Mouse (Mus musculus): ENCODE data around the gene Dhx16. TPM values are rescaled to one million over a fixed set of nuclear protein-coding genes. Genes with fewer than 3 reads are reported as not detected.

Dhx16 gene
- polyA plus RNA-seq, 1 experiment from 2014 or later = 70.4 TPM

GRCm38 (mm10) chr17:35870884-35871696 lies 8.5 kb upstream of the Dhx16 start:
- peaks cover 4% of the 10 kb centered on the region; the same call in 1 of the 2 replicates for H3K27me3 ChIP-seq (replicated peaks; ENCODE audit: control insufficient read depth, insufficient read depth, low read length)
- H3K9me3 ChIP-seq (ENCODE audit: control insufficient read depth, low read length) = peaks cover 4% of the 10 kb centered on the region; the same call in 1 of the 2 replicates
- peak overlapping the region; percentile 59 for H3K4me3 ChIP-seq (ENCODE audit: low read depth, low read length)
- H3K9ac ChIP-seq (ENCODE audit: low read depth, low read length) = no peak overlapping the region; the same call in 1 of the 2 replicates
- peaks cover 49% of the 10 kb centered on the region for H3K4me1 ChIP-seq (replicated peaks; ENCODE audit: control insufficient read depth, insufficient read depth, low read length)
- 51% methylated on average over 8 of the region's 8 CpGs for WGBS
- ATAC-seq (replicated peaks; ENCODE audit: low FRiP score) (no peak), DNase-seq (ENCODE audit: low spot score) (no peak)
- H3K27ac ChIP-seq (ENCODE audit: low read depth, low read length) = peak overlapping the region; percentile 82
- peaks cover 4% of the 10 kb centered on the region; the same call in 1 of the 2 replicates for H3K36me3 ChIP-seq (ENCODE audit: control insufficient read depth, insufficient read depth, low read length)
- H3K4me2 ChIP-seq = peak overlapping the region; percentile 97

GRCm38 (mm10) chr17:35873774-35874519 lies 5.7 kb upstream of the Dhx16 start:
- Histone ChIP-seq H3K4me2 (peak overlapping the region; percentile 38), H3K27me3 (replicated peaks; ENCODE audit: control insufficient read depth, insufficient read depth, low read length) (no peaks in the 10 kb centered on the region), H3K36me3 (ENCODE audit: control insufficient read depth, insufficient read depth, low read length) (peaks cover 4% of the 10 kb centered on the region; the same call in 1 of the 2 replicates), H3K4me1 (replicated peaks; ENCODE audit: control insufficient read depth, insufficient read depth, low read length) (peaks cover 37% of the 10 kb centered on the region), H3K4me3 (ENCODE audit: low read depth, low read length) (no peak overlapping the region), H3K9me3 (ENCODE audit: control insufficient read depth, low read length) (peaks cover 4% of the 10 kb centered on the region; the same call in 1 of the 2 replicates), H3K9ac (ENCODE audit: low read depth, low read length) (peak overlapping the region; percentile 40; the same call in 1 of the 2 replicates), H3K27ac (ENCODE audit: low read depth, low read length) (peak overlapping the region; percentile 28; the same call in 1 of the 2 replicates)
- peak; percentile 60 for ATAC-seq (replicated peaks; ENCODE audit: low FRiP score)
- peak; percentile 85 for DNase-seq (ENCODE audit: low spot score)
- WGBS = 20% methylated on average over 21 of the region's 21 CpGs

- Histone ChIP-seq H3K4me2 (no peak overlapping the region), H3K36me3 (ENCODE audit: control insufficient read depth, insufficient read depth, low read length) (peaks cover 4% of the 10 kb centered on the region; the same call in 1 of the 2 replicates), H3K4me1 (replicated peaks; ENCODE audit: control insufficient read depth, insufficient read depth, low read length) (peaks cover 29% of the 10 kb centered on the region), H3K27me3 (replicated peaks; ENCODE audit: control insufficient read depth, insufficient read depth, low read length) (no peaks in the 10 kb centered on the region), H3K4me3 (ENCODE audit: low read depth, low read length) (no peak overlapping the region), H3K27ac (ENCODE audit: low read depth, low read length) (no peak overlapping the region), H3K9ac (ENCODE audit: low read depth, low read length) (no peak overlapping the region), H3K9me3 (ENCODE audit: control insufficient read depth, low read length) (peaks cover 4% of the 10 kb centered on the region; the same call in 1 of the 2 replicates)
- 92% methylated on average over 6 of the region's 6 CpGs for WGBS
- DNase-seq (ENCODE audit: low spot score) (no peak), ATAC-seq (replicated peaks; ENCODE audit: low FRiP score) (no peak)
Observed at GRCm38 (mm10) chr17:35874721-35875120, 4.9 kb upstream of the Dhx16 start.

GRCm38 (mm10) chr17:35882924-35883323 lies 3.3 kb downstream of the Dhx16 start:
- Histone ChIP-seq H3K9me3 (ENCODE audit: control insufficient read depth, low read length) (no peaks in the 10 kb centered on the region), H3K36me3 (ENCODE audit: control insufficient read depth, insufficient read depth, low read length) (peaks cover 48% of the 10 kb centered on the region), H3K27me3 (replicated peaks; ENCODE audit: control insufficient read depth, insufficient read depth, low read length) (no peaks in the 10 kb centered on the region), H3K27ac (ENCODE audit: low read depth, low read length) (no peak overlapping the region), H3K9ac (ENCODE audit: low read depth, low read length) (no peak overlapping the region), H3K4me2 (no peak overlapping the region), H3K4me1 (replicated peaks; ENCODE audit: control insufficient read depth, insufficient read depth, low read length) (peaks cover 8% of the 10 kb centered on the region), H3K4me3 (ENCODE audit: low read depth, low read length) (no peak overlapping the region)
- WGBS = 94% methylated on average over 17 of the region's 17 CpGs
- DNase-seq (ENCODE audit: low spot score) (no peak), ATAC-seq (replicated peaks; ENCODE audit: low FRiP score) (no peak)

GRCm38 (mm10) chr17:35883777-35884176 lies 4.2 kb downstream of the Dhx16 start:
- no peak for ATAC-seq (replicated peaks; ENCODE audit: low FRiP score)
- Histone ChIP-seq H3K27ac (ENCODE audit: low read depth, low read length) (no peak overlapping the region), H3K9me3 (ENCODE audit: control insufficient read depth, low read length) (no peaks in the 10 kb centered on the region)

GRCm38 (mm10) chr17:35887725-35888124 lies 8.1 kb downstream of the Dhx16 start:
- Histone ChIP-seq H3K4me2 (no peak overlapping the region), H3K9ac (ENCODE audit: low read depth, low read length) (no peak overlapping the region), H3K36me3 (ENCODE audit: control insufficient read depth, insufficient read depth, low read length) (peaks cover 67% of the 10 kb centered on the region), H3K27ac (ENCODE audit: low read depth, low read length) (no peak overlapping the region), H3K27me3 (replicated peaks; ENCODE audit: control insufficient read depth, insufficient read depth, low read length) (no peaks in the 10 kb centered on the region), H3K9me3 (ENCODE audit: control insufficient read depth, low read length) (no peaks in the 10 kb centered on the region), H3K4me3 (ENCODE audit: low read depth, low read length) (no peak overlapping the region), H3K4me1 (replicated peaks; ENCODE audit: control insufficient read depth, insufficient read depth, low read length) (no peaks in the 10 kb centered on the region)
- no peak for DNase-seq (ENCODE audit: low spot score)
- no peak for ATAC-seq (replicated peaks; ENCODE audit: low FRiP score)
- 97% methylated on average over 11 of the region's 17 CpGs for WGBS

More at GRCm38 (mm10) chr17:35883777-35884176, 4.2 kb downstream of the Dhx16 start:
- WGBS = 93% methylated on average over 14 of the region's 14 CpGs
- no peak overlapping the region for H3K4me2 ChIP-seq
- H3K27me3 ChIP-seq (replicated peaks; ENCODE audit: control insufficient read depth, insufficient read depth, low read length) = no peaks in the 10 kb centered on the region
- no peak for DNase-seq (ENCODE audit: low spot score)
- H3K4me1 ChIP-seq (replicated peaks; ENCODE audit: control insufficient read depth, insufficient read depth, low read length) = peaks cover 8% of the 10 kb centered on the region
- peaks cover 54% of the 10 kb centered on the region for H3K36me3 ChIP-seq (ENCODE audit: control insufficient read depth, insufficient read depth, low read length)
- H3K9ac ChIP-seq (ENCODE audit: low read depth, low read length) = no peak overlapping the region
- H3K4me3 ChIP-seq (ENCODE audit: low read depth, low read length) = no peak overlapping the region

GRCm38 (mm10) chr17:35896781-35897643 lies 17.4 kb downstream of the Dhx16 start, which contains the start of gene 2310061I04Rik:
TSS of gene 2310061I04Rik (minus strand) at chr17:35897431.
- H3K27me3 ChIP-seq (replicated peaks; ENCODE audit: control insufficient read depth, insufficient read depth, low read length) = no peaks in the 10 kb centered on the region
- peak within 1 kb of the TSS; percentile 86 for H3K9ac ChIP-seq (ENCODE audit: low read depth, low read length)
- WGBS = under 1% methylated on average over 76 of the region's 86 CpGs
- H3K9me3 ChIP-seq (ENCODE audit: control insufficient read depth, low read length) = no peaks in the 10 kb centered on the region
- peak within 1 kb of the TSS; percentile 73 for H3K4me3 ChIP-seq (ENCODE audit: low read depth, low read length)
- peaks cover 32% of the 10 kb centered on the region for H3K36me3 ChIP-seq (ENCODE audit: control insufficient read depth, insufficient read depth, low read length)
- peaks cover 24% of the 10 kb centered on the region for H3K4me1 ChIP-seq (replicated peaks; ENCODE audit: control insufficient read depth, insufficient read depth, low read length)
- H3K27ac ChIP-seq (ENCODE audit: low read depth, low read length) = peak within 1 kb of the TSS; percentile 86
- peak; percentile 89 for ATAC-seq (replicated peaks; ENCODE audit: low FRiP score)
- peak; percentile 90 for DNase-seq (ENCODE audit: low spot score)
- peak within 1 kb of the TSS; percentile 69 for H3K4me2 ChIP-seq
